27 mouse cellular contexts compared by ENCODE assay signal in genomic region chr10:95664613-95665012, GRCm38 (mm10). TPM values are rescaled to one million over a fixed set of nuclear protein-coding genes. Genes with fewer than 3 reads are reported as not detected.
DNase-seq lines count a peak whose midpoint lies in the region; ATAC-seq and TF ChIP-seq lines count a peak whose summit lies in the region.
"Had no signal": no experiment of that assay in that cellular context is flagged by ENCODE, and none has a peak within 500 bp of the region (broad histone marks: within the 10 kb centered on the region; RNA-seq: fewer than 3 reads in every experiment).

No protein-coding gene starts in this region.

- no peak overlapping the region for H3K9ac ChIP-seq in lung, postnatal 0 days (replicated peaks; ENCODE audit: low read depth)
- no peak overlapping the region for H3K9ac ChIP-seq in intestine, embryonic 16.5 days (ENCODE audit: low read depth, low read length)
- H3K9ac ChIP-seq: embryonic facial prominence, embryonic 13.5 days; embryonic facial prominence, embryonic 15.5 days; forebrain, embryonic 12.5 days had no signal

- H3K4me2 ChIP-seq in lung, postnatal 0 days (replicated peaks; ENCODE audit: low read depth, low read length) = no peak overlapping the region
- H3K4me2 ChIP-seq in intestine, embryonic 16.5 days (ENCODE audit: low read depth, low read length) = no peak overlapping the region
- H3K4me2 ChIP-seq: embryonic facial prominence, embryonic 13.5 days; embryonic facial prominence, embryonic 15.5 days; forebrain, embryonic 12.5 days had no signal

- no peak overlapping the region for H3K27ac ChIP-seq in lung, postnatal 0 days (ENCODE audit: low read length)
- H3K27ac ChIP-seq in intestine, embryonic 16.5 days (ENCODE audit: low read length) = no peak overlapping the region
- H3K27ac ChIP-seq: embryonic facial prominence, embryonic 13.5 days; embryonic facial prominence, embryonic 15.5 days; forebrain, embryonic 10.5 days; forebrain, embryonic 12.5 days had no signal

- H3K4me3 ChIP-seq in lung, postnatal 0 days (ENCODE audit: low read depth, low read length) = no peak overlapping the region
- no peak overlapping the region for H3K4me3 ChIP-seq in intestine, embryonic 16.5 days (ENCODE audit: low read length)
- H3K4me3 ChIP-seq: embryonic facial prominence, embryonic 13.5 days; embryonic facial prominence, embryonic 15.5 days; erythroblast, embryonic 14.5 days; forebrain, embryonic 10.5 days; forebrain, embryonic 12.5 days had no signal

- no peak for TF ChIP-seq CTCF in lung, postnatal 0 days (IDR thresholded peaks at IDR 0.05)

- 85% methylated on average over 3 of the region's 3 CpGs for WGBS in lung, postnatal 0 days
- 56% methylated on average over 3 of the region's 3 CpGs for WGBS in intestine, embryonic 16.5 days

- no peaks in the 10 kb centered on the region for H3K4me1 ChIP-seq in lung, postnatal 0 days (ENCODE audit: insufficient read depth, low read depth, low read length)
- H3K4me1 ChIP-seq in intestine, embryonic 16.5 days (ENCODE audit: control insufficient read depth, insufficient read depth, low read length) = no peaks in the 10 kb centered on the region
- H3K4me1 ChIP-seq: embryonic facial prominence, embryonic 13.5 days; embryonic facial prominence, embryonic 15.5 days had no signal

- no peaks in the 10 kb centered on the region for H3K36me3 ChIP-seq in lung, postnatal 0 days (ENCODE audit: insufficient read depth, low read length)
- H3K36me3 ChIP-seq in intestine, embryonic 16.5 days (ENCODE audit: control insufficient read depth, insufficient read depth, low read length) = no peaks in the 10 kb centered on the region
- H3K36me3 ChIP-seq: embryonic facial prominence, embryonic 13.5 days; embryonic facial prominence, embryonic 15.5 days; forebrain, embryonic 10.5 days; forebrain, embryonic 12.5 days had no signal

- no peak for ATAC-seq in lung, postnatal 0 days
- ATAC-seq in intestine, embryonic 16.5 days = peak; percentile 68
- ATAC-seq: forebrain, embryonic 14.5 days had no signal

- TF ChIP-seq EP300 in lung, postnatal 0 days (IDR thresholded peaks at IDR 0.05) = no peak

- DNase-seq in heart, adult 11 months = peak; percentile 50
- DNase-seq in heart, postnatal 4 days = no peak
- DNase-seq in lung, postnatal 0 days (ENCODE audit: low spot score) = peak; percentile 22
- no peak for DNase-seq in lung, postnatal 25 days (ENCODE audit: low spot score)
- DNase-seq in gastrocnemius, adult 8-10 months (ENCODE audit: low spot score in 2 of 2) = no peak
- no peak for DNase-seq in layer of hippocampus, adult 8-10 months (ENCODE audit: low spot score in 2 of 2)
- DNase-seq: adrenal gland, adult 2 months; adrenal gland, postnatal 10 days; adrenal gland, postnatal 25 days; cerebellum, adult 11 months; cerebellum, adult 18-20 months; cerebellum, adult 8-10 months; cerebellum, adult 9-11 months; cerebellum, postnatal 14 days; cerebellum, postnatal 36 days; embryo, embryonic 11 days had no signal

- no peaks in the 10 kb centered on the region for H3K27me3 ChIP-seq in lung, postnatal 0 days (replicated peaks; ENCODE audit: insufficient read depth, low read length)
- H3K27me3 ChIP-seq in intestine, embryonic 16.5 days (replicated peaks; ENCODE audit: control insufficient read depth, insufficient read depth, low read length) = no peaks in the 10 kb centered on the region
- H3K27me3 ChIP-seq: embryonic facial prominence, embryonic 13.5 days; embryonic facial prominence, embryonic 15.5 days; forebrain, embryonic 12.5 days had no signal

- H3K9me3 ChIP-seq in lung, postnatal 0 days (ENCODE audit: low read length) = no peaks in the 10 kb centered on the region
- H3K9me3 ChIP-seq in intestine, embryonic 16.5 days (ENCODE audit: control insufficient read depth, low read length) = no peaks in the 10 kb centered on the region
- H3K9me3 ChIP-seq: embryonic facial prominence, embryonic 13.5 days; embryonic facial prominence, embryonic 15.5 days; forebrain, embryonic 10.5 days; forebrain, embryonic 12.5 days had no signal

RNA-seq across cellular contexts. Expression of gene Anapc15-ps, which starts 8.6 kb away (rescaled TPM):
- not detected for total RNA-seq in heart, postnatal 4 days (2021)
- not detected in 2 replicates for polyA plus RNA-seq in lung, postnatal 0 days (2015; fragmentation: Nextera tagmentation; extraction: Ambion mirVana)
- polyA plus RNA-seq in intestine, embryonic 16.5 days (2015; fragmentation: Nextera tagmentation; extraction: Ambion mirVana) = not detected in 2 replicates
- total RNA-seq in gastrocnemius, adult 8-10 months (2022) = not detected
- not detected for total RNA-seq in layer of hippocampus, adult 8-10 months (2022)
- total RNA-seq: adrenal gland, adult 2 months; adrenal gland, postnatal 10 days; adrenal gland, postnatal 25 days; adrenal gland, postnatal 4 days; ES-E14; MEL had no signal
- polyA plus RNA-seq: adrenal gland, adult 2 months; embryonic facial prominence, embryonic 11.5 days; embryonic facial prominence, embryonic 13.5 days; embryonic facial prominence, embryonic 15.5 days; erythroblast, embryonic 14.5 days; forebrain, embryonic 10.5 days; forebrain, embryonic 12.5 days; forebrain, embryonic 14.5 days had no signal

Comparison
In these comparisons a context has a peak if more than half of its experiments do, and no peak if none do; other contexts are left out.
1. DNase-seq: peak in heart, adult 11 months (single experiment) and lung, postnatal 0 days (single experiment); none in heart, postnatal 4 days (single experiment), lung, postnatal 25 days (single experiment), gastrocnemius, adult 8-10 months (0 of 2) and layer of hippocampus, adult 8-10 months (0 of 2).